Mouse (Mus musculus) embryonic fibroblast, embryonic 13.5 days (primary cell): ENCODE measurements around the gene Coq8b. TPM values are rescaled to one million over a fixed set of nuclear protein-coding genes. Genes with fewer than 3 reads are reported as not detected.

Experiments
- H3K27ac ChIP-seq: 2 replicates; pipeline ENCODE4 v1.5.1; 2012; ENCODE audit warnings: low read length, control low read depth, inconsistent platforms; ENCODE audit not compliant: insufficient read depth
- H3K4me1 ChIP-seq: 2 replicates; pipeline ENCODE4 v1.6.1; 2011; ENCODE audit warnings: low read length; ENCODE audit not compliant: control insufficient read depth, insufficient read depth
- H3K4me3 ChIP-seq: 2 replicates; pipeline ENCODE4 v1.5.1; 2011; ENCODE audit warnings: mild to moderate bottlenecking, control low read depth, low read length; ENCODE audit not compliant: insufficient read depth
- CTCF ChIP-seq: IDR thresholded peaks from 2 replicates; pipeline ENCODE4 v1.5.1; 2011; ENCODE audit warnings: mild to moderate bottlenecking, control low read depth, low read length, moderate library complexity, borderline replicate concordance; ENCODE audit not compliant: insufficient read depth
- POLR2A ChIP-seq: IDR thresholded peaks from 2 replicates; pipeline ENCODE4 v1.6.1; 2011; ENCODE audit warnings: low read depth, mild to moderate bottlenecking, control low read depth, low read length, moderate library complexity
- polyA plus RNA-seq: library from polyadenylated mRNA; stranded (reverse); fragments of >200 nt; gene quantifications from 2 replicates; pipeline ENCODE4 v1.2.4, GENCODE M21; 2011; ENCODE audit warnings: low read depth; ENCODE audit not compliant: missing spikeins, insufficient read length

Coq8b gene
- polyA plus RNA-seq, 1 experiment = 21.6 TPM

GRCm38 (mm10) chr7:27198355-27198754 is 34.5 kb upstream of the Coq8b start:
- TF ChIP-seq POLR2A = peak; percentile 42
- no peak for TF ChIP-seq CTCF
- H3K27ac ChIP-seq = peak overlapping the region; percentile 95
- peaks cover 13% of the 10 kb centered on the region for H3K4me1 ChIP-seq
- H3K4me3 ChIP-seq = no peak overlapping the region

GRCm38 (mm10) chr7:27198779-27199178 is 34.0 kb upstream of the Coq8b start:
- Histone ChIP-seq H3K4me3 (no peak overlapping the region), H3K4me1 (peaks cover 9% of the 10 kb centered on the region), H3K27ac (peak overlapping the region; percentile 95)
- TF ChIP-seq CTCF = no peak
- TF ChIP-seq POLR2A = no peak

GRCm38 (mm10) chr7:27203730-27204449 is 28.9 kb upstream of the Coq8b start:
- no peak for TF ChIP-seq POLR2A
- no peak for TF ChIP-seq CTCF
- no peaks in the 10 kb centered on the region for H3K4me1 ChIP-seq
- H3K27ac ChIP-seq = no peak overlapping the region
- no peak overlapping the region for H3K4me3 ChIP-seq

GRCm38 (mm10) chr7:27212626-27213025 is 20.2 kb upstream of the Coq8b start:
- TF ChIP-seq POLR2A (no peak), CTCF (no peak)
- Histone ChIP-seq H3K27ac (no peak overlapping the region), H3K4me1 (no peaks in the 10 kb centered on the region), H3K4me3 (no peak overlapping the region)

- Histone ChIP-seq H3K4me1 (no peaks in the 10 kb centered on the region), H3K4me3 (no peak overlapping the region), H3K27ac (peak overlapping the region; percentile 70)
- no peak for TF ChIP-seq POLR2A
- TF ChIP-seq CTCF = no peak
Measured at GRCm38 (mm10) chr7:27218586-27218985, 14.2 kb upstream of the Coq8b start.

- TF ChIP-seq CTCF (no peak), POLR2A (no peak)
- Histone ChIP-seq H3K27ac (no peak overlapping the region), H3K4me1 (0 out of 2 replicates have a peak, but pooled peaks cover 7% of the 10 kb centered on the region), H3K4me3 (no peak overlapping the region)
Measured at GRCm38 (mm10) chr7:27219937-27220336, 12.9 kb upstream of the Coq8b start.

- no peak for TF ChIP-seq CTCF
- TF ChIP-seq POLR2A = no peak
- Histone ChIP-seq H3K4me1 (peaks cover 15% of the 10 kb centered on the region; the same call in 1 of the 2 replicates), H3K4me3 (no peak overlapping the region), H3K27ac (no peak overlapping the region)
Measured at GRCm38 (mm10) chr7:27221939-27222338, 10.9 kb upstream of the Coq8b start.

GRCm38 (mm10) chr7:27222538-27222937 is 10.3 kb upstream of the Coq8b start:
- Histone ChIP-seq H3K27ac (no peak overlapping the region), H3K4me3 (no peak overlapping the region), H3K4me1 (peaks cover 16% of the 10 kb centered on the region; the same call in 1 of the 2 replicates)
- no peak for TF ChIP-seq POLR2A
- no peak for TF ChIP-seq CTCF

GRCm38 (mm10) chr7:27224877-27225575 is 7.8 kb upstream of the Coq8b start:
- Histone ChIP-seq H3K4me1 (peaks cover 16% of the 10 kb centered on the region; the same call in 1 of the 2 replicates), H3K27ac (no peak overlapping the region), H3K4me3 (no peak overlapping the region)
- TF ChIP-seq CTCF (no peak), POLR2A (no peak)

- peaks cover 16% of the 10 kb centered on the region; the same call in 1 of the 2 replicates for H3K4me1 ChIP-seq
Measured at GRCm38 (mm10) chr7:27227276-27227675, 5.5 kb upstream of the Coq8b start.

More at GRCm38 (mm10) chr7:27227276-27227675, 5.5 kb upstream of the Coq8b start:
- no peak overlapping the region for H3K27ac ChIP-seq
- TF ChIP-seq POLR2A (no peak), CTCF (no peak)
- H3K4me3 ChIP-seq = peak overlapping the region; percentile 64
